Mouse (Mus musculus): Measurements from ENCODE around the gene Fam208b.
"Not testable (repeated sequence)": the region's sequence is repeated elsewhere in the genome, so short reads cannot be mapped to it uniquely, and the experiment has no call there.

Fam208b gene

GRCm38 (mm10) chr13:3519357-3519756, 91.6 kb downstream of the Fam208b start:
- not testable (repeated sequence) for DNase-seq (ENCODE audit: inconsistent ontology term)

Data from Muller cell, postnatal 12 days (primary cell).